Mouse (Mus musculus): Measurements from ENCODE around the gene Fpr2. TPM values are rescaled to one million over a fixed set of nuclear protein-coding genes. Genes with fewer than 3 reads are reported as not detected.

Gene Fpr2
- polyA plus RNA-seq (2014; fragmentation: Illumina TruSeq; extraction: RNeasy Lipid Tissue Mini Kit (QIAGEN cat#74804); ENCODE audit: low read depth, low replicate concordance), result 0.71 TPM

GRCm38 (mm10) chr17:17887774-17888248 lies at the start of gene Fpr2, which contains the start of gene Fpr3:
Gene Fpr2 (plus strand): TSS chr17:17887824.
Gene Fpr3 (plus strand): TSS chr17:17887852.

GRCm38 (mm10) chr17:17855064-17855838 lies 32.4 kb upstream of the Fpr2 start, which contains the start of gene Has1:
Gene Has1 (minus strand): TSS chr17:17855205.

GRCm38 (mm10) chr17:17883840-17884239 lies 3.8 kb upstream of the Fpr2 start, which contains the start of gene Fpr1:
Gene Fpr1 (minus strand): TSS chr17:17883940.

Other genes with a start within 250 kb of the Fpr2 start
- gene Vmn2r90, start 184.1 kb upstream of the Fpr2 start, polyA plus RNA-seq (2014; fragmentation: Illumina TruSeq; extraction: RNeasy Lipid Tissue Mini Kit (QIAGEN cat#74804); ENCODE audit: low read depth, low replicate concordance), result not detected
- gene Spaca6, start 60.7 kb upstream of the Fpr2 start, polyA plus RNA-seq (2014; fragmentation: Illumina TruSeq; extraction: RNeasy Lipid Tissue Mini Kit (QIAGEN cat#74804); ENCODE audit: low read depth, low replicate concordance), result 20.5 TPM
- gene Has1, start 32.6 kb upstream of the Fpr2 start, polyA plus RNA-seq (2014; fragmentation: Illumina TruSeq; extraction: RNeasy Lipid Tissue Mini Kit (QIAGEN cat#74804); ENCODE audit: low read depth, low replicate concordance), result 0.76 TPM
- not detected for gene Fpr1, start 3.9 kb upstream of the Fpr2 start, polyA plus RNA-seq (2014; fragmentation: Illumina TruSeq; extraction: RNeasy Lipid Tissue Mini Kit (QIAGEN cat#74804); ENCODE audit: low read depth, low replicate concordance)
- gene Fpr3, start within 50 bp of the Fpr2 start, polyA plus RNA-seq (2014; fragmentation: Illumina TruSeq; extraction: RNeasy Lipid Tissue Mini Kit (QIAGEN cat#74804); ENCODE audit: low read depth, low replicate concordance), result not detected
- not detected for gene Fpr-rs4, start 133.9 kb downstream of the Fpr2 start, polyA plus RNA-seq (2014; fragmentation: Illumina TruSeq; extraction: RNeasy Lipid Tissue Mini Kit (QIAGEN cat#74804); ENCODE audit: low read depth, low replicate concordance)
- not detected for gene Vmn2r124, start 161.6 kb downstream of the Fpr2 start, polyA plus RNA-seq (2014; fragmentation: Illumina TruSeq; extraction: RNeasy Lipid Tissue Mini Kit (QIAGEN cat#74804); ENCODE audit: low read depth, low replicate concordance)
- gene Vmn2r91, start 197.2 kb downstream of the Fpr2 start, polyA plus RNA-seq (2014; fragmentation: Illumina TruSeq; extraction: RNeasy Lipid Tissue Mini Kit (QIAGEN cat#74804); ENCODE audit: low read depth, low replicate concordance), result not detected